Mouse (Mus musculus) heart, postnatal 14 days (tissue): ENCODE measurements around the gene Gbp6. TPM values are rescaled to one million over a fixed set of nuclear protein-coding genes. Genes with fewer than 3 reads are reported as not detected.
"Not testable (repeated sequence)": the region's sequence is repeated elsewhere in the genome, so short reads cannot be mapped to it uniquely, and the experiment has no call there.

ENCODE experiments used
- DNase-seq, 2 experiments: peaks; one replicate each; pipeline ENCODE4 v3.0.0; 2021 to 2022
- intact Hi-C: fragments of 180-260 bp; cut with DNase I; formaldehyde crosslinking; loops from one replicate; pipeline ENCODE4 v1.15.1; 2025
- long read RNA-seq, 2 experiments: library from polyadenylated mRNA; stranded (forward); transcript quantifications; one replicate each; pipeline ENCODE4 v2.0.0; 2021
- total RNA-seq, 2 experiments: library from RNA; stranded (reverse); gene quantifications; 2 replicates each; pipeline ENCODE4 v1.2.3; 2021

The Gbp6 gene
- 1 to 10 TPM; 2.1 to 2.6 TPM for total RNA-seq
- long read RNA-seq, experiment 1, partial matches to known transcripts, result 0 of 2 reads
- long read RNA-seq, experiment 1, other reads (novel, unspliced or antisense), result 0 of 2 reads
- long read RNA-seq, experiment 2, partial matches to known transcripts, result 1 of 3 reads
- long read RNA-seq, experiment 2, other reads (novel, unspliced or antisense), result 1 of 3 reads

DNA sequence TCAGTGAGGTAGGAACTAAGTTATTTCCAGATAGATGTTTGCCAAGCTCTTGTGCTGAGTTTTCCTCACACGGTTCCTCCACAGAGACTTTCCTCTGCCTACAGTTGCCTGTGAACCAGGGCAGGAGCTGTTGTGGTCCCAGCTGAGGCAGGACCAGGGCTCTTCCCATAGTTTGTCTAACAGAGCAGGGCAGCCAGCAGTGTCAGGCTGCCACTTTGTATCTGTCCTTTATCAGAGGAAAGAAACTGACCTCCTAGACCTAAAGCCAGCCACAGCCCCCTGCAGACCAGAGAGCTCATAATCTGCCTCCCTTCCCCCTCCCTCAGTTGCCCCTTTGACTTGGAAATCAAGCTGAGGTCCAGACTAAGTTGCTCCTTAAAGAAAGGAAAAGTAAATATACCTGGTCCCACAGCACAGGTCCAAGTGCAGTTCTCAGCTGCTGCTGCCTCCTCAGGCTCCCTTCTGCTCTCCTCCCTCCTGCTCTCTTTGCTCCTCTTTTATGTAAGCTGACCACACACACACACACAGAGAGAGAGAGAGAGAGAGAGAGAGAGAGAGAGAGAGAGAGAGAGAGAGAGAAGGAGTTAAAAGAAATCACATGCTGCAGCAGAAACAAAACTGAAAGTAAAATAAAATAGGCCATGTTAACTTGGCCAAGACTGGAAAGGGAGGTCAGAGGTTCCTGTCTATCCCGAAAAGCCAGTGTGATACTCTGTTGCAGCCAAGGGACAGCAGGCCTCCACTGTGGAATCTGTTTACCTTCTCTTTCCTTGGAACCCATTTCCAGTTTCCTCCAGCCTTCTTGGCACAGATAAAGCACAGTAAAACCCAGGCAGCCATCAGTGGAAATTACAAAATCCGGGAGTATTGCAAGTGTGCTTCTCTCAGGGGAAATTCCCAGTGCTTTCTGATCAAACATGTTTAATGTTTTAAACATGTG, at the start of gene Gbp6, which contains the start of gene Gm43302:
Gene Gbp6 (minus strand): TSS at position 473 of the 940 bp plus-strand sequence.
Gene Gm43302 (minus strand): TSS at position 470 of the 940 bp plus-strand sequence.
- intact Hi-C loops, result not testable (repeated sequence)
- peak; percentile 25 to 26 for DNase-seq

DNA sequence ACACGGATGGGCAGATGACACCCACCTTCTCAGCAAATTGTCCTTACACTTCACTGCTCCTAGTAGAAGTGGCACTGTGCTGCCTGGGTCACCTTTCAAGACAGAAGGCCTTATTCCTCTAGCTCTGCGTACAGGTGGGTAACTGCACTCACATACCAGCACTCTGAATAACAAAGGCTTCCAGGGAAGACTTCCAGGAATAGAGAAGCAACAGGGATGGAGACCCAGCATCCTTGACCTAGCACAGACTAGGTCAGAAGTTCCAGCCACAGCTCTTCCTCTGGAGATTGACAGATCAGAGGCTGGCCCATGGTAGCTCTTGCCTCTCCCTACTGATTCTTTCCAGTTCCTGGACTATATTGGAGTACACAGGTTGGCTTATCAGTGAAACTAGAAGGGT, 47.8 kb upstream of the Gbp6 start:
- no peak for DNase-seq
- intact Hi-C loops, result no loop called here

DNA sequence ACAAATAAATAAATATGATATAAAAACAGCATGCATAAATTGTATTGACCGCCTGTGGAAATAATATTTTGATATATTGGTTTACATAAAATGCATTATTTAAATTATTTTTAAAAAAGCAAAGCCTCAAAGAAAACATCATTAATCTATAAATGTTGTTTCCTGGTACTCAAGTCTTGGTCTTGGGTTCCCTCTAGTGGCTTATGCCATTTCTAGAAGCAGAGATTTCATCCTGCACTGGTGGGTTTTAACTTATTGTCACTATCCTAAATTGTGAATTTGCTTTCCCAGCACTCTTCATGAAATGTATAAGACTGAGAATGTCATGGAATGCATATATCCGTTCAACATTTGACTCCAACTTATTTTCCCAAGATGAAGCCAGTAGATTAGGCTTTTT, 29.0 kb upstream of the Gbp6 start:
- DNase-seq, result peak in 1 of 2 experiments; percentile 24
- intact Hi-C loops, result loop anchor here (1.0 kb wide), 1 partner anchor 336 kb away; no protein-coding TSS in a partner anchor

DNA sequence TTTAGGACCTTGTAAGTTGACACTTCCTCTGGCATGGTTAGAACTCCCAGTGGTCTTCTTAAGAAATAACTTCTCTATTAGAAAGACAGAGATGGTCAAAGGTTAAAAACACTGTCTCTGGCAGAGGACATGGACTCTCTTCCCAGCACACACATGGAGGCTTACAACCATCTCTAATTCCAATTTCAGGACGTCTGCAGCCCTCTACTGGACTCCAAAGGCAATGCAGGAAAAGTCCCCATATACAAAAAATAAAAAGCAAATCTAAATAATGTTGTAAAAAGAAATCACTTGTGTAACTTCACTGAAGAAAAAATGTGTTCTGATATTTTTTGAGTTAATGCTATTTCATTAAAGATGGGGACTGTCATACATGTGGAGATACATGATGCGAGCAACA, 17.4 kb upstream of the Gbp6 start:
- DNase-seq, result no peak
- intact Hi-C loops, result no loop called here

DNA sequence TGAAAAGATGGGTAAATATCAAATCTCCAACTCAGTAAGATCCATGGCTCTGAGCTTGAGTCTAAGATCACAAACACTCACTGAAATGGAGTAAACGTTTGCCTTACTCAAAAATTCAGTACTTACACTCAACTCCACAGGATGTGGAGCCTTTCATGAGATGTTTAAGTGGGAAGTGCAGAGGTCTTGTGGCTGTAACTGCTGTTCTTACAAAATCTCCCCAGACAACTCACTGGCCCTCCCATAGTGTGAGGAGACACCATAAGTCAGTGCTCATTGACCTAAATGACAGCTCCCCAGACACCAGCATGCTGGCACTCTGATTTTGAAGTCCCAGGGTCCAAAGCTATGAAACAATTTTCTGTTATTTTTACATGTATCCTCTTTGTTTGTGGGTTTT, 15.7 kb upstream of the Gbp6 start:
- DNase-seq, intact Hi-C loops: not testable (repeated sequence)

DNA sequence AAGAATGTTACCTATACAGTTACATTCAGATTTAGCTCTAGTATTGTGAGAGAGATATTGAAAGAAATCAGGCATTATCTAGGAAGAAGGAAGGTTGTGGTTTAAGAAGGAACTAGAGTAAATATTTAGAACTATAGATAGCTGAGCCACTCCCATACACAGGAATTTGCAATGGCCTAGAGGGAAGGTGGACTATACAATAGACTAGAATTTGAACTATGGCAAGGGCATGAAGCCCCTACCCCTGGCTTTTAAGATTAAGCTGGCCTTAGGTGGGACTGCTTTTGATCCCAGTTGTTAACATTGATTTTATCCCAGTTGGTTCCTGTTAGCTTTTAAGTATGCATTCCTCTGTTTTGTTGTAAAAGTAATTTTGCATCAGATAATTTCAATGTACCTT, 13.4 kb upstream of the Gbp6 start:
- intact Hi-C loops, DNase-seq: not testable (repeated sequence)

DNA sequence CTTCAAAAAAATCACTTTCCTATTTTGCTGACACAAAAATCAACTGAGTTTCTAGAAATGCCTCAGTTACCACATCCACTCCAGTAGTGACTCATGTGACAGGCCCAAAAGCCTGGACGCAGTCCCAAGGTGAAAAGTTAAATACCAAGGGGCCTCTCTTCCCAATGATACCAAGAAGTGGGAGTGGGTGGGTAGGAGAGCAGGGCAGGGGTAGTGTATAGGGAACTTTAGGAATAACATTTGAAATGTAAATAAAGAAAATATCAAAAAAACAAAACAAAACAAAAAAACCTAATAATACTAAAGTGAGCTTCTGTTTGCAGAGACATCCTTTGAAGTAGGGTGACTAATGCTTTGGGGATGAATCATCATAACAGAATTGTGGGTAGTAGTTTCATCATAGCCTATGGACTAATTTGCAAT, 12.7 kb upstream of the Gbp6 start:
- no peak for DNase-seq
- intact Hi-C loops, result no loop called here

DNA sequence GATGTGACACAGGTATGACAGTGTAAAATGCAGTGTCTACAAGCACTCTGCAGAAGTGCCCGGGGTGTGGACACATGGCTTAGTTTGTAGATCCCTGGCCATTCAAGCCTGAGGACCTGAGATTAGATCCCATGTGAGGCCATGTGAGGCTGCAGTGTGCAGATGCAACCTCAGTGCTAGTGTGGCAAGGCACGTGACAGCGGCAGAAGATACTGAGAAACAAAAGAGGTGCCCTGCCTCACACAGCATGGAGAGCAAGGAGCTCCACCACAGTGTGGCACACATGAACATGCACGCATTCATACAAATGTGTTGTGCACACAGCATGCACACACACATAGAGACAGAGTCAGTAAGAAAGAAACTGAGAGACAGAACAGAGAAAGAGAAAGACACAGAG, 12.2 kb upstream of the Gbp6 start:
- DNase-seq, intact Hi-C loops: not testable (repeated sequence)

DNA sequence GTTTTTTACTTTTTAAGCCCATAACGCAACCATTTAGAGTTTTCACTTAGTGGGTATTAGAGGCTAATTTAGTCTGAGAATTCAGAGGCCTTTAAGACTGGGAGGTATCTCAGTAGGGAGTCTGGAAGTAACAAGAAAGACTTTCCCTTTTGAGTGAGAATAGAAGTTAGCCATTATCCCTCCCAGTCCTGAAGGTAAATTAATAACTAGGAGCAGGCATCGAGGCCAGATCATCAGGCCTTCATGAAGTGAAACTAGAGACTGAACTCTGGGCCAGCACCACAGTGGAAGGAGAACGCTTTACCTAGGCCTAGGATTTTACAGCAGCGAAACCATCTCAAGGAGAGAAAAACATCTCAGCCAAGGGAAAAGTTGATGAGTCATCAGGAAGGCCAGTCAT, 8.5 kb upstream of the Gbp6 start:
- intact Hi-C loops, result no loop called here
- DNase-seq, result no peak

DNA sequence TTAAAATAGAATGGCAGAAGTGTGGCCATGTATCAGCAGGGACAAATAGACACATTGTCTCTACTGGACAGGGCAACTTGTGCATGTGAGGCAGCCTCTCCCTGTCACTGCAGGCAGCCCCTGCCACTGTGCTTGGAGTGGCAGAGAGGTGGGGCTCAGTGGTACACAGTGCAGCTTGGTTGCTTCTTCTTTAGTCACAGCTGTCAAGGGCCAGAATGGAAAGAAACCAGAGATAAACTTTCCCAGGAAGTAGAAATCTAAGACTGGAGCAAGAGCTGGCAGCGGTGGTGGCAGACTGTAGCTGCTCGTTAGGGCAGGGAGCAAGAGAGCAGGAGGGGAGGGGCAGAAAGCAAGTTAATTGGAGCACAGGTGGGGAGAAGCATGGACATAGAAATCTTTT, 8.0 kb upstream of the Gbp6 start:
- peak in 1 of 2 experiments; percentile 11 for DNase-seq
- intact Hi-C loops, result no loop called here

DNA sequence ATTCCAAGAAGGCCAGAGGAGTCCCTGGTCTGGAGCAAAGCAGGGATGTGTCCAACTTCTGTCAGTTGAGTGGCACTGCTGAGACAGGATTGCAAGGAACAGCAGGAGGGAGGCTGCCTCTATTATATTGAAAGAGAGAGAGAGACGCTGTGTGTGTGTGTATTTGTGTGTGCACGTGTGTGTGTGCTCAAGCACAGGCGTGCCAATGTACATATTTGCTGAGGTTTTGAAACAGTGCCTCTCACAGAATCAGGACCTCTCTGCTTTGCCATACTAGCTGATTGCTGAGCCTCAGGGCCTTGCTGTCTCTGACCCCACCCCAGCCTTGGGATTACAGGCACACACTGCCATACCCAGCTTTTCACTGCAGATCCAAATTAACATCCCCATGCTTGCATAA, 2.2 kb upstream of the Gbp6 start:
- intact Hi-C loops, result loop anchor here (5.0 kb wide), 1 partner anchor 148 kb away; no protein-coding TSS in a partner anchor

DNA sequence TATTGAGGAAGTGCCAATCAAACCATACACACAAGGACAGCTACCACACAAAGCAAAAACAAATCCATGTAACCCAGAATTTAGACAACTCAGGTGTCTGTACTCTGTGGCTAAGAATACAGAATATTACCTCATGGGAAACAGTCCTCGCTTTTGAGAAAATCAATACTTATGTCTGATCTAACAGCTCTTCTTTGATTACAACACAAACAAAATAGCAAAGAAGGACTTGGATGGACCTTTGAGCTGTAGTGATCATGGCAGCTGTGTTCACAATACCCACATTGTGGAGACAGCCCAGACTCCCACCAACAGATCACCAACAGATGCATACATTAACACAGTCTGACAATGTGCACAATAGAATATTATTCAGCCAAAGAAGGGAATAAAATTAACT, 1.0 kb downstream of the Gbp6 start:
- intact Hi-C loops, result no loop called here
- no peak for DNase-seq

More for the DNA sequence above, 2.2 kb upstream of the Gbp6 start:
- no peak for DNase-seq

DNA sequence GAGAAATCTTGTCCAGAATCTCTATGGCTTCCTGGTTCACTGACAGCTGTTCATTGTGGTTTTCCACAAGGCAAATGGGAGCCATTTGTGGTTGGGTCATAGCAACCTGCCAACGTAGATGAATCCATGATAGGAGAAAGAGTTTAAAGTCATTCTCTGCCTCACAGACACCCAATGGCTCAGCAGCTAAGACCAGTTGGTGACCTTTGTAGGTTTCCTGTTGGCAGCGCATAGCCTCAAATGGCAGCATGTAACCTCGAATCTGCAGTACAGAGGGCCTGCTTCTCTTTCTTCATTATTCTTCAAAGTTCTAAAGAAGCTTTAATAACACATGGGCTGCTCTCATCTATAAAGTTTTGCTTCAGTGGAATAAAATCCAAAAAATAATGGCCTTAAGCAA, 2.6 kb downstream of the Gbp6 start:
- DNase-seq, intact Hi-C loops: not testable (repeated sequence)

DNA sequence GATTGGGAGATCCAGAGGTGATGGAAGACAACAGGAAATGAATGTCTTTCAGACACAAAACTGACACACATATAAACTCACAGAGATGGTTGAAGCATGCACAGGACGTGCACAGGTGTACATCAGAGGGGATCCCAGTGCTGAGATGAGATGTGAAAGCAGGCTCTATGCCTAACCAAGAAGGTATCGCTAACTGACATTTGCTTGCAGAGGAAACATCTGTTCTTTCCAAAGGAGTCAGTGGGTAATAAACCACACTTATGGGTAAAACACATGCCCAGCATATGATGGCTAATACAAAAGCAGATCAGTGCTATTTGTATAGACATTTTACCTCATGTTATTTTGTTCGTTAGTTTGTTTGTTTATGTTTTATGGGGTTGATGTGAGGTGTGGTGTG, 32.8 kb downstream of the Gbp6 start:
- intact Hi-C loops, result loop anchor here (5.0 kb wide), 1 partner anchor 53 kb away; no protein-coding TSS in a partner anchor

DNA sequence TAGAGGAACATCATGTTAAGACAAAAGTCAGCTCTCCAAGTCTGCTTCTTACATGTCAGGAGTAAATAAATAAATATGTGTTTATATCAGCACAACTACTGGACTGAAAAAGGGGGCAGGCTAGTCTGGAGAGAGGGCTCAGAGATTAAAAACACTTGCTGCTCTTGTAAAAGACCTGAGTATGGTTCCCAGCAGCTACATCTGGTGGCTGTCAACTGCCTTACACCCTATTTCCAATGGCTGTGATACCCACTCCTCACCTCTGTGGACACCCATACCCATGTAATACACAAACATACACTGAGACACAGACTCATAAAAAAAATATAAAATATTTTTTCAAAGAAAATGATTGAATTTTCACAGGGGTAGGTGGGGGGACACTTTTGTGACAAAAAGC, 41.0 kb downstream of the Gbp6 start:
- DNase-seq, result no peak
- intact Hi-C loops, result no loop called here

More for the DNA sequence above, 32.8 kb downstream of the Gbp6 start:
- not testable (repeated sequence) for DNase-seq

DNA sequence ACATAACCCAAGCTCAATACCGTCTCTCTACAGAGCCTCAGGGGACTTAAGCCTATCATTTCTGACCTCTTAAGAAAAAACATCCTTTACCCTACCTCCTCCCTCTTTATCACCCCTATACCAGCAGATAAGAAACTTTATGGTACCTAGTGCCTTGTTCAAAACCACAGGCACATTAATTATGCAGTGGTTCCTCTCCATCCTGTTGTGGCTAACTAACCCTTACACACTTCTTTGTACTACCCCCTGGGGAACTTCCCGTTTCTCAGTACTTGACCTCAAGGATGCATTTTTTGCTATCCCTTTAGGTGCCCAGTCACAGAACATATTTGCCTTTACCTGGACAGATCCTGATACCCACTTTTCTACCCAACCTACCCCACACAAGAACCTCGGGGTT, 48.8 kb downstream of the Gbp6 start:
- DNase-seq, intact Hi-C loops: not testable (repeated sequence)

DNA sequence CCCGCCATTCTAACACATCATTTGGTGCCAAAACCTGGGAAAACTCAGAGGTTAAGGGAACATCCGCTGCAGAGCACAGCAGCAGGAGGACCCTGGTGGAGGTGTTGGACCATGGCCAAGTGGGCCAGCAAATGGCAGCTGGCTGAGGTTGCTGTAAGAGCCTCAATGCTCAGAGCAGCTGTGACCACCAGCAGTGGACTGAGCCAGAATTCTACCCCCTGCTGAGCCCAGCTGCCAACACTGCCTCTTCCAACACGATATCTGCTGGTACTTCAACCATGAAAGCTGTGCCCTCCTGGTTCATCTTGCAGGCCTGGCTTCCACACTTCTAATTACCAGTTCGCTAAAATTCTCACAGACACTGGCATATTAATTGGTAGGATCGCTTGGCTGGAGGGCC, 52.5 kb downstream of the Gbp6 start:
- DNase-seq, intact Hi-C loops: not testable (repeated sequence)

DNA sequence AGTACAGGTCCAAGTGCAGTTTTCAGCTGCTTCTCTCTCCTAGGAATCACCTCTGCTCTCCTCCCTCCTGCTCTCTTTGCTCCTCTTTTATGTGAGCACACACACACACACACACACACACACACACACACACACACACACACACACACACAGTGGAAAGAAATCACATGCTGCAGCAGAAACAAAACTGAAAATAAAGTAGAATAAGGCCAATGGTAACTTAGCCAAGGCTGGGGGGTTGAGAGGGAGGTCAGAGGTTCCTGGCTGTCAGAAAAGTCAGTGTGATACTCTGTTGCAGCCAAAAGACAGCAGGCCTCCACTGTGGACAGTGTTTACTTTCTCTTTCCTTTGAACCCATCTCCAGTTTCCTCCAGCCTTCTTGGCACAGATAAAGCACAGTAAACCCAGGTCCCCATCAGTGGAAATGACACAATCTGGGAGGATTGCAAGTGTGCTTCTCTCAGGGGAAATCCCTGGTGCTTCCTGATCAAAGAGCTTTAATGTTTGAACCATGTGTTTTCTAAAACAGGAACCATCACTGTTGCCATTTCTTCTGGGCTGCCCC, 53.9 kb downstream of the Gbp6 start, which contains the start of gene Gbp10:
Gene Gbp10 (minus strand): TSS at position 51 of the 565 bp plus-strand sequence.
- peak in 1 of 2 experiments; percentile 1 for DNase-seq
- intact Hi-C loops, result not testable (repeated sequence)

DNA sequence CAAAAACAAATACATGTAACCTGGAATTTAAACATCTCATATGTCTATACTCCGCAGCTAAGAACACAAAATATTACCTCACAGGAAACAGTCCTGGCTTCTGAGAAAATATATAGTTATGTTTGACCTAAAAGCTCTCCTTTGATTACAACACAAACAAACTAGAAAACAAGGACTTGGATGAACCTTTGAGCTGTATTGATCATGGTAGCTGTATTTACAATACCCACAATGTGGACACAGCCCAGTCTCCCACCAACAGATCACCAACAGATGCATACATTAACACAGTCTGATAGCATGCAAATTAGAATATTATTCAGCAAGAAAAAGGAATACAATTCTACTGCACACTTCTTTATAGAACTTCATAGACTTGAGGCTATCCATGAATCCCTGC, 55.1 kb downstream of the Gbp6 start:
- intact Hi-C loops, DNase-seq: not testable (repeated sequence)

DNA sequence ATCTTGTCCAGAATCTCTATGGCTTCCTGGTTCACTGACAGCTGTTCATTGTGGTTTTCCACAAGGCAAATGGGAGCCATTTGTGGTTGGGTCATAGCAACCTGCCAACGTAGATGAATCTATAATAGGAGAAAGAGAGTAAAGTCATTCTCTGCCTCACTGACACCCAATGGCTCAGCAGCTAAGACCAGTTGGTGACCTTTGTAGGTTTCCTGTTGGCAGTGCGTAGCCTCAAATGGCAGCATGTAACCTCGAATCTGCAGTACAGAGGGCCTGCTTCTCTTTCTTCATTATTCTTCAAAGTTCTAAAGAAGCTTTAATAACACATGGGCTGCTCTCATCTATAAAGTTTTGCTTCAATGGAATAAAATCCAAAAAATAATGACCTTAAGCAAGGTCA, 57.5 kb downstream of the Gbp6 start:
- DNase-seq, intact Hi-C loops: not testable (repeated sequence)
